8 mouse cellular contexts compared by ENCODE assay signal in genomic region chr3:51341268-51342081, GRCm38 (mm10). TPM values are rescaled to one million over a fixed set of nuclear protein-coding genes. Genes with fewer than 3 reads are reported as not detected.
DNase-seq lines count a peak whose midpoint lies in the region; ATAC-seq lines count a peak whose summit lies in the region.

No protein-coding gene starts in this region.

- peak overlapping the region; percentile 86 for H3K9ac ChIP-seq in intestine, embryonic 15.5 days

- WGBS in intestine, embryonic 15.5 days, result under 1% methylated on average over 86 of the region's 86 CpGs
- under 1% methylated on average over 86 of the region's 86 CpGs for WGBS in midbrain, embryonic 10.5 days

- intact Hi-C loops in gastrocnemius, postnatal 36 days (cut with DNase I), result no loop called here
- intact Hi-C loops in left cerebral cortex, postnatal 4 days (cut with DNase I), result no loop called here

- no peaks in the 10 kb centered on the region for H3K27me3 ChIP-seq in intestine, embryonic 15.5 days (replicated peaks)
- no peaks in the 10 kb centered on the region for H3K27me3 ChIP-seq in midbrain, embryonic 10.5 days (ENCODE audit: low read depth, poor library complexity, severe bottlenecking)

- H3K36me3 ChIP-seq in intestine, embryonic 15.5 days, result no peaks in the 10 kb centered on the region
- H3K36me3 ChIP-seq in midbrain, embryonic 10.5 days, result no peaks in the 10 kb centered on the region

- peak; percentile 96 for DNase-seq in adrenal gland, adult 2 months
- DNase-seq in embryo, embryonic 11 days, result peak; percentile 94
- peak; percentile 80 to 91 for DNase-seq in gastrocnemius, postnatal 36 days
- peak; percentile 87 for DNase-seq in left cerebral cortex, postnatal 4 days
- DNase-seq in midbrain, embryonic 10.5 days (ENCODE audit: low spot score), result peak; percentile 89
- DNase-seq in right cerebral cortex, postnatal 4 days, result peak; percentile 71
- DNase-seq in yolk sac, embryonic 10.5 days (ENCODE audit: low spot score), result peak; percentile 89

- peak overlapping the region; percentile 94 for H3K4me2 ChIP-seq in intestine, embryonic 15.5 days (replicated peaks)

- H3K27ac ChIP-seq in intestine, embryonic 15.5 days, result peak overlapping the region; percentile 97
- peak overlapping the region; percentile 100 for H3K27ac ChIP-seq in midbrain, embryonic 10.5 days (replicated peaks)

- H3K9me3 ChIP-seq in intestine, embryonic 15.5 days, result no peaks in the 10 kb centered on the region
- no peaks in the 10 kb centered on the region for H3K9me3 ChIP-seq in midbrain, embryonic 10.5 days (replicated peaks)

- no peaks in the 10 kb centered on the region for H3K4me1 ChIP-seq in intestine, embryonic 15.5 days (replicated peaks)
- H3K4me1 ChIP-seq in midbrain, embryonic 10.5 days, result peaks cover 20% of the 10 kb centered on the region

- peak overlapping the region; percentile 93 for H3K4me3 ChIP-seq in intestine, embryonic 15.5 days (replicated peaks)
- peak overlapping the region; percentile 98 for H3K4me3 ChIP-seq in midbrain, embryonic 10.5 days

- ATAC-seq in intestine, embryonic 15.5 days, result peak; percentile 91

RNA-seq across cellular contexts. Expression of gene Elf2, which starts 1.0 kb away (rescaled TPM):
- 10 to 100 TPM; 66.3 to 70.8 TPM for total RNA-seq in adrenal gland, adult 2 months (2021)
- polyA plus RNA-seq in adrenal gland, adult 2 months (2012; rRNA removed), result 30.7 and 39.1 TPM in 2 replicates
- total RNA-seq in gastrocnemius, postnatal 36 days (2021), result 10 to 100 TPM; 48.9 to 49.7 TPM
- 62.8 and 65.4 TPM in 2 replicates for polyA plus RNA-seq in intestine, embryonic 15.5 days (2015; fragmentation: Nextera tagmentation; extraction: Ambion mirVana)
- total RNA-seq in left cerebral cortex, postnatal 4 days (2021), result 10 to 100 TPM; 37.1 to 42.6 TPM
- 37.9 and 40.5 TPM in 2 replicates for polyA plus RNA-seq in midbrain, embryonic 10.5 days (2016; fragmentation: Nextera tagmentation; extraction: Ambion mirVana)

RNA-seq across cellular contexts. Expression of gene Mgarp, which starts 55.1 kb away (rescaled TPM):
- 1,000 to 10,000 TPM in 1 of 2 experiments, 100 to 1,000 TPM in 1; 689 to 1,037 TPM for total RNA-seq in adrenal gland, adult 2 months (2021)
- polyA plus RNA-seq in adrenal gland, adult 2 months (2012; rRNA removed), result 297 and 312 TPM in 2 replicates
- under 1 TPM; 0.20 to 0.27 TPM for total RNA-seq in gastrocnemius, postnatal 36 days (2021)
- polyA plus RNA-seq in intestine, embryonic 15.5 days (2015; fragmentation: Nextera tagmentation; extraction: Ambion mirVana), result 4.0 and 7.5 TPM in 2 replicates
- not detected for total RNA-seq in left cerebral cortex, postnatal 4 days (2021)
- 35.9 and 39.2 TPM in 2 replicates for polyA plus RNA-seq in midbrain, embryonic 10.5 days (2016; fragmentation: Nextera tagmentation; extraction: Ambion mirVana)

Comparison
In these comparisons a context has a peak if more than half of its experiments do, and no peak if none do; other contexts are left out.
1. Peak in every context shown above with its lines: DNase-seq, ATAC-seq, H3K4me3 ChIP-seq and H3K27ac ChIP-seq.
2. RNA of gene Mgarp, which starts 55.1 kb away (total RNA-seq): 689 to 1,037 TPM in adrenal gland, adult 2 months; 0.20 to 0.27 TPM in gastrocnemius, postnatal 36 days and not detected in left cerebral cortex, postnatal 4 days; every median in the first group is over 100 times any median in the second.